Mouse (Mus musculus): ENCODE measurements around the gene Exosc7. TPM values are rescaled to one million over a fixed set of nuclear protein-coding genes. Genes with fewer than 3 reads are reported as not detected.

Gene Exosc7
- polyA plus RNA-seq, 1 experiment from 2014 or later, result 109 TPM

DNA sequence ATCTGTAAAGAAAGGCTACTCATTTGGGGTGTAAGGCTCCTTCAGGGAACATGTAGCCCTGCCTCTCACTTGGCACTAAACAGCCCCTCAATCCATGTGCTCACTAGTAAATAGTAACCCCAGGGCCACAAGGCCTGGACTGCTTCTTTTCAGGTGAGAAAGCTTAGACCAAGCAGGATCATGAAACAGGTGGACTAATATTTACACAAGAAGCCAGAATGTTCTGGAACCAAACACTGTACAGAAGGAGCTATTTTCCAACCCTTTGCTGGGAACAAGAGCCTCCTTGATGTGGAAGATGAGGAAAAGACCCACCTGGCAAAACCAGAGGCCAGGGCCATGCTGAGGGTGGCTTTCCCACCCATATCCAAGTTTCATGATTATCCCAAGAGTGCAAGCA is 9.6 kb upstream of the Exosc7 start:
- Histone ChIP-seq H3K9me3 (ENCODE audit: control insufficient read depth, low read length) (no peaks in the 10 kb centered on the region), H3K9ac (ENCODE audit: low read length) (no peak overlapping the region), H3K4me3 (ENCODE audit: low read depth, low read length) (no peak overlapping the region), H3K4me2 (ENCODE audit: low read depth, severe bottlenecking) (no peak overlapping the region), H3K36me3 (ENCODE audit: control insufficient read depth, insufficient read depth, low read length) (peaks cover 8% of the 10 kb centered on the region), H3K27me3 (ENCODE audit: control insufficient read depth, insufficient read depth, low read length) (no peaks in the 10 kb centered on the region), H3K4me1 (ENCODE audit: control insufficient read depth, insufficient read depth, low read length) (no peaks in the 10 kb centered on the region), H3K27ac (replicated peaks; ENCODE audit: low read depth, low read length) (no peak overlapping the region)
- ATAC-seq (ENCODE audit: insufficient number of reproducible peaks, low FRiP score, low TSS enrichment, low read depth) (no peak), DNase-seq (ENCODE audit: low spot score) (no peak)

DNA sequence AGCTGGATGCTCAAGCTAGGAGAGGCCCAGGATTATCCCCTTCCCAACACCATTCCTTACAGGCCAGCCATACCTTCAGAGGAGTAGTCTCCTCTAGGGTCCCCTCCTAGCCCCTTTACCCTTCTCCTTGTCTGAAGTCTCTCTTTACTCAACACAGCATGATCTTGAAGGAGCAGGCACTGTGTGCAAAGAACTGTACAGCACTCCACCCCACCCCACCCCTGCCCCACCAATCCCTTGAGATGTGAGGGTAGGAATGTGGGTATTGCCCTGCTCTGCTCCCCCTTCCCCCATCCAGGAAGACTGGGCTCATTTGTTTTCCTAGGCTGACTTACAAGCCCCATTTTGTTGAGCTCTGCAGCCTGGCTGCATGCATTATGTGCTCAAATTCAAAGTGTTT is 8.7 kb upstream of the Exosc7 start:
- no peak overlapping the region for H3K4me2 ChIP-seq (ENCODE audit: low read depth, severe bottlenecking)
- DNase-seq (ENCODE audit: low spot score), result no peak

DNA sequence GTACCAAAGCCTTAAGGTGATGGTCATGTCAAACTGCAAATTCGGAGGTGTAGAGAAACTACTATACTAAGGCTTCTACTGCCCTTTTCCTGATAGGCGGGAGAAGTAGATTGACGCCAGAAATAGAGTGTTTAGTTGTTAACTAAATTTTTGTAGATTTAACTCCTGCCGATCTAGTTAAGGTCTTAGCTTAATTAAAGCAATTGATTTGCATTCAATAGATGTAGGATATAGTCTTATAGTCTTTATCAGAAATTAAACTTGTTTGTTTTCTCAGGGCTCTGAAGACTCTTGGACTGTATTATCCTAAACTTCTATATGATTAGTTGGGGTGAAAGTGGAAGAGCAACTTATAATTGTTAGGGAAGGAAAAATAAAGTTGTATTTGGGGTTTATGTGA is 5.8 kb upstream of the Exosc7 start:
- no peak overlapping the region for H3K9ac ChIP-seq (ENCODE audit: low read length)
- no peak overlapping the region for H3K4me2 ChIP-seq (ENCODE audit: low read depth, severe bottlenecking)
- no peaks in the 10 kb centered on the region for H3K36me3 ChIP-seq (ENCODE audit: control insufficient read depth, insufficient read depth, low read length)
- WGBS, result 92% methylated on average over 4 of the region's 4 CpGs
- peaks cover 6% of the 10 kb centered on the region for H3K4me1 ChIP-seq (ENCODE audit: control insufficient read depth, insufficient read depth, low read length)
- H3K4me3 ChIP-seq (ENCODE audit: low read depth, low read length), result no peak overlapping the region
- H3K27me3 ChIP-seq (ENCODE audit: control insufficient read depth, insufficient read depth, low read length), result no peaks in the 10 kb centered on the region
- H3K9me3 ChIP-seq (ENCODE audit: control insufficient read depth, low read length), result no peaks in the 10 kb centered on the region
- H3K27ac ChIP-seq (replicated peaks; ENCODE audit: low read depth, low read length), result no peak overlapping the region
- ATAC-seq (ENCODE audit: insufficient number of reproducible peaks, low FRiP score, low TSS enrichment, low read depth) (no peak), DNase-seq (ENCODE audit: low spot score) (no peak)

More for the DNA sequence above, 8.7 kb upstream of the Exosc7 start:
- Histone ChIP-seq H3K9ac (ENCODE audit: low read length) (no peak overlapping the region), H3K27ac (replicated peaks; ENCODE audit: low read depth, low read length) (no peak overlapping the region), H3K4me1 (ENCODE audit: control insufficient read depth, insufficient read depth, low read length) (no peaks in the 10 kb centered on the region), H3K27me3 (ENCODE audit: control insufficient read depth, insufficient read depth, low read length) (no peaks in the 10 kb centered on the region), H3K4me3 (ENCODE audit: low read depth, low read length) (no peak overlapping the region), H3K9me3 (ENCODE audit: control insufficient read depth, low read length) (no peaks in the 10 kb centered on the region), H3K36me3 (ENCODE audit: control insufficient read depth, insufficient read depth, low read length) (peaks cover 8% of the 10 kb centered on the region)
- ATAC-seq (ENCODE audit: insufficient number of reproducible peaks, low FRiP score, low TSS enrichment, low read depth), result no peak

DNA sequence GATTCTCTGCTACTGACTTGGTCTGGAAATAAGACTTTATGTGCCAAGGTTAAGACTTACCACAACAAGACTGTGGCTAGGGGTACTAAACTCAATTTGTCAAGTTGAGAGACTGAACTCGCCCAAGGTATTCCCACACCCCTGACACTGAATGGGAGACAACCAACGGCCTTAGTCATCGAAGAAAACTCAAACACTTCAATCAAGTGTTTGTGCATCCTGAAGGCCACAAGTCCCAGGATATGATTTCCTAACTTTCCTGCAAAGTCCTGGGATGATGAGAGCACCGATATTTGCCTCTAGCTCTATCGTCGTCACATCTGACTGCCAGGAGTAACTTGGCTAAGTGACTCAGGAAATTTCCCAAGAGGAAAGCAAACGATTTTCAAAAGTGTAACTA is 3.8 kb upstream of the Exosc7 start:
- Histone ChIP-seq H3K9ac (ENCODE audit: low read length) (no peak overlapping the region), H3K27ac (replicated peaks; ENCODE audit: low read depth, low read length) (no peak overlapping the region), H3K36me3 (ENCODE audit: control insufficient read depth, insufficient read depth, low read length) (no peaks in the 10 kb centered on the region), H3K9me3 (ENCODE audit: control insufficient read depth, low read length) (no peaks in the 10 kb centered on the region), H3K27me3 (ENCODE audit: control insufficient read depth, insufficient read depth, low read length) (no peaks in the 10 kb centered on the region), H3K4me2 (ENCODE audit: low read depth, severe bottlenecking) (no peak overlapping the region), H3K4me1 (ENCODE audit: control insufficient read depth, insufficient read depth, low read length) (peaks cover 12% of the 10 kb centered on the region), H3K4me3 (ENCODE audit: low read depth, low read length) (no peak overlapping the region)
- no peak for DNase-seq (ENCODE audit: low spot score)
- ATAC-seq (ENCODE audit: insufficient number of reproducible peaks, low FRiP score, low TSS enrichment, low read depth), result no peak
- 89% methylated on average over 7 of the region's 7 CpGs for WGBS

DNA sequence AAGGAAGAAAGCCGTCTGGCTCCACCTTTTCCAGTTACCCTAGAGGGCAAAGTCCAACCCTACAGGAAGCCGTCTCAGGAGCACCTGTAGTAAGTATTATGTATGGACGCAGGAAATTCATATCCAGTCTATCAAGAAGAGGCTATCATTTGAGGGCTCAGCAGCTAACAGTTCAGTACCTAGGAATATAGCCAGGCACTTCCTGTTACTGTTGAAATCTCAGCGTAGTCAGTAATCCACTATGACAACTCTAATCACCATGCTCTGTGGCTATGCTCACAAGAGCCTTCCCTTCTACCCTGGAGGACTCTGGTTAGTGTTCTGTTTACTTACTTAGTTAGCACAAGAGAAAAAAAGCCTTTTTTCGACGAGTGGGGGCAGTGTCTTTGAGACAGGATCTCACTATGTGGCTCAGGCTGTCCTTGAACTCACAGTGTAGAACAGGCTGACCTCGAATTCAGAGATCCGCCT is 1.2 kb upstream of the Exosc7 start:
- ATAC-seq (ENCODE audit: insufficient number of reproducible peaks, low FRiP score, low TSS enrichment, low read depth) (no peak), DNase-seq (ENCODE audit: low spot score) (no peak)
- Histone ChIP-seq H3K27me3 (ENCODE audit: control insufficient read depth, insufficient read depth, low read length) (no peaks in the 10 kb centered on the region), H3K4me1 (ENCODE audit: control insufficient read depth, insufficient read depth, low read length) (peaks cover 12% of the 10 kb centered on the region), H3K27ac (replicated peaks; ENCODE audit: low read depth, low read length) (no peak overlapping the region), H3K4me3 (ENCODE audit: low read depth, low read length) (peak overlapping the region; percentile 86), H3K36me3 (ENCODE audit: control insufficient read depth, insufficient read depth, low read length) (no peaks in the 10 kb centered on the region; the same call in 1 of the 2 replicates), H3K9me3 (ENCODE audit: control insufficient read depth, low read length) (no peaks in the 10 kb centered on the region), H3K4me2 (ENCODE audit: low read depth, severe bottlenecking) (peak overlapping the region; percentile 70), H3K9ac (ENCODE audit: low read length) (peak overlapping the region; percentile 94)
- 61% methylated on average over 8 of the region's 8 CpGs for WGBS

DNA sequence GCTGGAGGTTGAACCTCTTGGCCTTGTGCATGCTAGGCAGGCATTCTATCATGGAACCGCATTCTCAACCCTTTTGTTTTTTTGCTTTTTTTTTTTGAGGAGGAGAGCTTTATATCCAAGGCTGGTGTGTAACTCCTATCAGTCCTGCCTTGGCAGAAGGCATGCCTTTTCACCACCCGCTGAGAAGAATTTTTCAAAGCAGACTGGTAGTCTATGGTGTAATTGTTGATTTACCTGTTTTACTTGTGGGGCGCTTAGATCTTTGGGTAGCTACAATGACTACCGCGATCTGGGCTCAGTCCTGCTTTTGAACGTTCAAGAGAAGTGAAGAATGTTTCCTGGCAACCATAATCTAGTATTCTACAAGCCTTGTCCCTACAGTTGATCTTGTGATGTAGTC is 916 bp downstream of the Exosc7 start:
- 75% methylated on average over 6 of the region's 6 CpGs for WGBS
- Histone ChIP-seq H3K4me2 (ENCODE audit: low read depth, severe bottlenecking) (peak overlapping the region; percentile 70), H3K9ac (ENCODE audit: low read length) (peak overlapping the region; percentile 94), H3K9me3 (ENCODE audit: control insufficient read depth, low read length) (no peaks in the 10 kb centered on the region), H3K27me3 (ENCODE audit: control insufficient read depth, insufficient read depth, low read length) (no peaks in the 10 kb centered on the region), H3K27ac (replicated peaks; ENCODE audit: low read depth, low read length) (no peak overlapping the region), H3K36me3 (ENCODE audit: control insufficient read depth, insufficient read depth, low read length) (peaks cover under 1% of the 10 kb centered on the region; the same call in 1 of the 2 replicates), H3K4me3 (ENCODE audit: low read depth, low read length) (peak overlapping the region; percentile 86), H3K4me1 (ENCODE audit: control insufficient read depth, insufficient read depth, low read length) (peaks cover 12% of the 10 kb centered on the region)
- DNase-seq (ENCODE audit: low spot score) (no peak), ATAC-seq (ENCODE audit: insufficient number of reproducible peaks, low FRiP score, low TSS enrichment, low read depth) (no peak)

DNA sequence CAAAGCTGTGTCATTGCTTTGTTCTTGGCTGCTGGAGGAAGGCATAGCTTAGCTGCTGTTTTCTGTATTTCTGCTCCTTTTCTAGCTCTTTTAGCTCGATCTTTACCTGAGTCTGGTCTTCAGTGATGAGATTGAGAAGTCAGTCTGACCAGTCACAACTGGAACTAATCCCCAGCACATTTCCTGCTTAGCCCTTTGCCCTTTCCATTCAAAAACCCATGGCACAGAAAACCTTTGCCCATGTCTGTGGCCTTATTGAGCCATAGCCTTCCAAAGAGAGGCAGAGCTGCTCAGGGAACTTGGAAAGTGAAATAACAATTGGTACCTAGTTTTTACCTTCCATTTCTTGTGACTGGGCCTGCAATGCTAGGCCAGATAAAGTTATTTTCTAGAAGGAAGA is 2.6 kb downstream of the Exosc7 start:
- 80% methylated on average over 1 of the region's 1 CpGs for WGBS
- Histone ChIP-seq H3K27ac (replicated peaks; ENCODE audit: low read depth, low read length) (no peak overlapping the region), H3K9ac (ENCODE audit: low read length) (no peak overlapping the region), H3K9me3 (ENCODE audit: control insufficient read depth, low read length) (no peaks in the 10 kb centered on the region), H3K4me3 (ENCODE audit: low read depth, low read length) (no peak overlapping the region), H3K36me3 (ENCODE audit: control insufficient read depth, insufficient read depth, low read length) (peaks cover 7% of the 10 kb centered on the region; the same call in 1 of the 2 replicates), H3K27me3 (ENCODE audit: control insufficient read depth, insufficient read depth, low read length) (no peaks in the 10 kb centered on the region), H3K4me1 (ENCODE audit: control insufficient read depth, insufficient read depth, low read length) (peaks cover 12% of the 10 kb centered on the region), H3K4me2 (ENCODE audit: low read depth, severe bottlenecking) (no peak overlapping the region)
- DNase-seq (ENCODE audit: low spot score), result no peak
- no peak for ATAC-seq (ENCODE audit: insufficient number of reproducible peaks, low FRiP score, low TSS enrichment, low read depth)

DNA sequence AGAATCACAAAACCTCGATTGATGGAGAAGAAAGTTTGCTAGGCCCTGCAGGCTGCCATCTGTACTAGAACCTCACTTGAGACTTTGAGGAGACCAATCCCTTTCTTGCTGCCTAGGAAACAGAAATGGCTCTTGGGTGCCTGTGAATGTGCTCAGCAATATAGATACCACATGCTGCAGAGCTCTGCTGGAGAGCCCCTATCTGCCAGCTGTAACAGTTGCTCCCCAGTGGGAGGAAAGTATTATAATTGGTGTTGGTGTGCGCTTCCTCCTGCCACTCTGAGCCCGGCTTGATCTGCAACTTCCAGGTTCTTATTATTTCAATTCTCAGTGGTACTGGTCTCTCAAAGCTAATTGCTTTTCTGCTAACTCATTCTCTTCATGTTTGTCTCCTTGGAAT is 10.0 kb downstream of the Exosc7 start:
- Histone ChIP-seq H3K4me2 (ENCODE audit: low read depth, severe bottlenecking) (no peak overlapping the region), H3K4me3 (ENCODE audit: low read depth, low read length) (no peak overlapping the region), H3K36me3 (ENCODE audit: control insufficient read depth, insufficient read depth, low read length) (peaks cover 18% of the 10 kb centered on the region; the same call in 1 of the 2 replicates), H3K4me1 (ENCODE audit: control insufficient read depth, insufficient read depth, low read length) (no peaks in the 10 kb centered on the region), H3K27ac (replicated peaks; ENCODE audit: low read depth, low read length) (no peak overlapping the region), H3K9me3 (ENCODE audit: control insufficient read depth, low read length) (no peaks in the 10 kb centered on the region), H3K9ac (ENCODE audit: low read length) (no peak overlapping the region), H3K27me3 (ENCODE audit: control insufficient read depth, insufficient read depth, low read length) (no peaks in the 10 kb centered on the region)
- DNase-seq (ENCODE audit: low spot score), result no peak
- 90% methylated on average over 3 of the region's 3 CpGs for WGBS
- ATAC-seq (ENCODE audit: insufficient number of reproducible peaks, low FRiP score, low TSS enrichment, low read depth), result no peak
